Mouse (Mus musculus) liver, postnatal 0 days (tissue): ENCODE measurements around the gene St6gal1.

Experiments
- CTCF ChIP-seq: sonication (generic); IDR thresholded peaks from 2 replicates; pipeline ENCODE4 v1.5.1; 2016; ENCODE audit warnings: antibody characterized with exemption, low read depth
- EP300 ChIP-seq: IDR thresholded peaks from 2 replicates; pipeline ENCODE4 v1.6.1; 2016; ENCODE audit warnings: antibody characterized with exemption, low read depth, mild to moderate bottlenecking

DNA sequence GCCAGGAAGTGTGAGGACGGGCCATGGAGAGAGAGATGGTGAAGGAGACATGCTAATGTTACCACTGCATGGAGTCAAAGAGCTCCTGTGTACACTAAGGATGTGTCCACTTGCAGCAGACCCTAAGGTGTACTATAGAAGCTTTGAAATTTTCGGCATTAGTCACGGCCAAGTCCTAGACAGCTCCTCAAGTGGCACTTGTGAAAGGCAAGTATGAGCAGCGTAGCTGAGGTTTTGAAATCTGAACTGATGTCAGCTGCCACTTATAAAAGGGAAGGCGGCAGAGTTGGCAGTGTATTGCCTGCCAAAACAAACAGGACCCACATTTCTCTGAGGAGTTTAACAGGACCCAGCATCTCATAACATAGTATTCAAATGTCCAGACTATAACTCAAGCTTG is 71.2 kb downstream of the St6gal1 start:
- TF ChIP-seq CTCF = no peak
- no peak for TF ChIP-seq EP300
